Mouse (Mus musculus) testis, adult 2 months (tissue): ENCODE results near the gene 1110051M20Rik.

Experiments used
- CTCF ChIP-seq: fragments of 200-500 bp; IDR thresholded peaks from 2 replicates; pipeline ENCODE4 v1.5.1; 2012; ENCODE audit warnings: low read depth, mild to moderate bottlenecking, inconsistent platforms, low read length, moderate library complexity; ENCODE audit not compliant: control insufficient read depth, insufficient read depth, insufficient replicate concordance
- POLR2A ChIP-seq: fragments of 200-500 bp; IDR thresholded peaks from 2 replicates; pipeline ENCODE4 v1.6.1; 2012; ENCODE audit warnings: low read depth, mild to moderate bottlenecking, inconsistent platforms, low read length, moderate library complexity; ENCODE audit not compliant: control insufficient read depth

DNA sequence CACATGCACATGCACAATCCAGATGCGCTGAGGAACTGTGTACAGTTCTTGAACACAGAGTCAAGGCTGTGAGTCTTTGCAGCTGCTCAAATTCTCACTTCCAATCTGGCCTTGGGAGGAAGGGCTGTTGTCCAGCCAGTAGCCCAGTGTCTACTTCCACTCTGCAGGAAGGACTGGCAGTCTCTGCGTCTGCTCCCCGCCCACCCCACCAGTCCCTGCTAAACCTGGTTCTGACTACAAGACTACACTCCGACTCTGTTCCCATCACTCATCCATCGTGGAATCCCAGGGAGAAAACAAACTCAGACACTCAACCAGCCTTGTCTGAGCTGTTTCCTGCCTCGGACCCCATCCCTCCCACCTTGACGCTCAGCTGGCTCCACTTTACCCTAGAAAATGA lies 31.3 kb upstream of the 1110051M20Rik start:
- no peak for TF ChIP-seq CTCF
- TF ChIP-seq POLR2A, result no peak
